Mouse (Mus musculus) embryonic facial prominence, embryonic 12.5 days (tissue): ENCODE measurements around the gene 1700001F09Rik. TPM values are rescaled to one million over a fixed set of nuclear protein-coding genes. Genes with fewer than 3 reads are reported as not detected.
"Not testable (repeated sequence)": the region's sequence is repeated elsewhere in the genome, so short reads cannot be mapped to it uniquely, and the experiment has no call there.

Experiments
- ATAC-seq: fragments of 200-750 bp; cut with Nextera tagmentation; 2 replicates; pipeline ENCODE4 v1.8.0; 2017; ENCODE audit not compliant: insufficient number of reproducible peaks, insufficient read depth, low FRiP score, low TSS enrichment
- H3K27ac ChIP-seq: fragments of 300-500 bp; sonication (generic); 2 replicates; pipeline ENCODE4 v1.5.1; 2016; ENCODE audit warnings: mild to moderate bottlenecking
- H3K27me3 ChIP-seq: fragments of 300-500 bp; sonication (generic); 2 replicates; pipeline ENCODE4 v1.6.1; 2016; ENCODE audit warnings: mild to moderate bottlenecking, moderate library complexity
- H3K36me3 ChIP-seq: fragments of 300-500 bp; sonication (generic); 2 replicates; pipeline ENCODE4 v1.6.1; 2016; ENCODE audit warnings: mild to moderate bottlenecking
- H3K4me1 ChIP-seq: fragments of 300-500 bp; sonication (generic); 2 replicates; pipeline ENCODE4 v1.6.1; 2016
- H3K4me2 ChIP-seq: fragments of 300-500 bp; sonication (generic); replicated peaks from 2 replicates; pipeline ENCODE4 v1.6.1; 2016; ENCODE audit warnings: mild to moderate bottlenecking, moderate library complexity
- H3K4me3 ChIP-seq: fragments of 300-500 bp; sonication (generic); 2 replicates; pipeline ENCODE4 v1.5.1; 2016; ENCODE audit warnings: mild to moderate bottlenecking
- H3K9ac ChIP-seq: fragments of 300-500 bp; sonication (generic); 2 replicates; pipeline ENCODE4 v1.6.1; 2016; ENCODE audit warnings: mild to moderate bottlenecking, moderate library complexity
- H3K9me3 ChIP-seq: fragments of 300-500 bp; sonication (generic); 2 replicates; pipeline ENCODE4 v1.6.1; 2016; ENCODE audit warnings: mild to moderate bottlenecking, moderate library complexity
- WGBS: fragments of 180-500 bp; shearing (Covaris S2); methylation state at CpG from one replicate; pipeline ENCODE4 v1.1.7; 2016; 5-methylcytosine and 5-hydroxymethylcytosine counted together
- polyA plus RNA-seq: library from polyadenylated mRNA; unstranded; fragments of >200 nt; fragmentation: Nextera tagmentation; extraction: Ambion mirVana; gene quantifications from 2 replicates; pipeline ENCODE4 v1.2.1, GENCODE M21; 2016

The 1700001F09Rik gene
- polyA plus RNA-seq: not detected in 2 replicates

GRCm38 (mm10) chr14:43347711-43348110 lies at the start of gene 1700001F09Rik:
Gene 1700001F09Rik, minus strand, starts transcription at chr14:43347811.
- not testable (repeated sequence) for H3K4me2 ChIP-seq, H3K27me3 ChIP-seq, H3K27ac ChIP-seq, ATAC-seq, H3K9me3 ChIP-seq, H3K4me1 ChIP-seq, H3K36me3 ChIP-seq, H3K4me3 ChIP-seq, H3K9ac ChIP-seq

GRCm38 (mm10) chr14:43361713-43362112 lies 14.1 kb upstream of the 1700001F09Rik start:
- H3K4me1 ChIP-seq, H3K27ac ChIP-seq, H3K4me3 ChIP-seq, H3K9me3 ChIP-seq, H3K27me3 ChIP-seq, H3K4me2 ChIP-seq, H3K36me3 ChIP-seq, ATAC-seq, H3K9ac ChIP-seq: not testable (repeated sequence)
- 85% methylated on average over 11 of the region's 11 CpGs for WGBS

GRCm38 (mm10) chr14:43359246-43359645 lies 11.6 kb upstream of the 1700001F09Rik start:
- not testable (repeated sequence) for H3K4me3 ChIP-seq, H3K36me3 ChIP-seq, H3K27me3 ChIP-seq, H3K4me2 ChIP-seq, ATAC-seq, H3K4me1 ChIP-seq, H3K9me3 ChIP-seq, H3K9ac ChIP-seq, H3K27ac ChIP-seq
- 75% methylated on average over 1 of the region's 1 CpGs for WGBS

GRCm38 (mm10) chr14:43357496-43357895 lies 9.9 kb upstream of the 1700001F09Rik start:
- not testable (repeated sequence) for H3K4me2 ChIP-seq, H3K36me3 ChIP-seq, H3K9me3 ChIP-seq, H3K27me3 ChIP-seq, ATAC-seq, H3K9ac ChIP-seq, H3K4me1 ChIP-seq, H3K4me3 ChIP-seq, H3K27ac ChIP-seq

GRCm38 (mm10) chr14:43352944-43353343 lies 5.3 kb upstream of the 1700001F09Rik start:
- H3K4me2 ChIP-seq, H3K9ac ChIP-seq, H3K36me3 ChIP-seq, H3K9me3 ChIP-seq, H3K4me1 ChIP-seq, H3K27ac ChIP-seq, H3K27me3 ChIP-seq, H3K4me3 ChIP-seq, ATAC-seq: not testable (repeated sequence)
- WGBS: 82% methylated on average over 2 of the region's 2 CpGs

GRCm38 (mm10) chr14:43337646-43338045 lies 10.0 kb downstream of the 1700001F09Rik start:
- H3K27me3 ChIP-seq, H3K4me3 ChIP-seq, ATAC-seq, H3K36me3 ChIP-seq, H3K4me1 ChIP-seq, H3K9ac ChIP-seq, H3K9me3 ChIP-seq, H3K27ac ChIP-seq, H3K4me2 ChIP-seq: not testable (repeated sequence)
- WGBS: 54% methylated on average over 1 of the region's 1 CpGs

GRCm38 (mm10) chr14:43331362-43331880 lies 16.2 kb downstream of the 1700001F09Rik start:
- WGBS: 89% methylated on average over 11 of the region's 11 CpGs
- not testable (repeated sequence) for H3K4me3 ChIP-seq

GRCm38 (mm10) chr14:43328603-43329002 lies 19.0 kb downstream of the 1700001F09Rik start:
- not testable (repeated sequence) for H3K9me3 ChIP-seq, H3K36me3 ChIP-seq, H3K27ac ChIP-seq, H3K4me3 ChIP-seq, H3K27me3 ChIP-seq, H3K9ac ChIP-seq, H3K4me1 ChIP-seq, H3K4me2 ChIP-seq, ATAC-seq
- 70% methylated on average over 2 of the region's 2 CpGs for WGBS

More at GRCm38 (mm10) chr14:43331362-43331880, 16.2 kb downstream of the 1700001F09Rik start:
- H3K27ac ChIP-seq, ATAC-seq, H3K9me3 ChIP-seq, H3K27me3 ChIP-seq, H3K9ac ChIP-seq, H3K4me2 ChIP-seq, H3K4me1 ChIP-seq, H3K36me3 ChIP-seq: not testable (repeated sequence)

- H3K9ac ChIP-seq, H3K36me3 ChIP-seq, H3K27ac ChIP-seq, H3K27me3 ChIP-seq, H3K9me3 ChIP-seq, H3K4me2 ChIP-seq, ATAC-seq, H3K4me1 ChIP-seq, H3K4me3 ChIP-seq: not testable (repeated sequence)
Measured at GRCm38 (mm10) chr14:43319516-43319915, 28.1 kb downstream of the 1700001F09Rik start.

- not testable (repeated sequence) for H3K27ac ChIP-seq, H3K4me3 ChIP-seq, ATAC-seq, H3K27me3 ChIP-seq, H3K4me1 ChIP-seq, H3K4me2 ChIP-seq, H3K36me3 ChIP-seq, H3K9me3 ChIP-seq, H3K9ac ChIP-seq
- WGBS: 72% methylated on average over 3 of the region's 3 CpGs
Measured at GRCm38 (mm10) chr14:43293503-43293902, 54.1 kb downstream of the 1700001F09Rik start, which contains the start of gene Gm8127. Gene Gm8127, minus strand, starts transcription at chr14:43293832.

Other genes starting within 250 kb of the 1700001F09Rik start
- gene Gm8104, start 247.2 kb downstream of the 1700001F09Rik start, polyA plus RNA-seq: not detected in 2 replicates
- not detected in 2 replicates for gene Gm7233, start 167.9 kb downstream of the 1700001F09Rik start, polyA plus RNA-seq
- gene Gm8122, start 112.5 kb downstream of the 1700001F09Rik start, polyA plus RNA-seq: not detected in 2 replicates
- gene Gm8126, start 89.2 kb downstream of the 1700001F09Rik start, polyA plus RNA-seq: not detected in 2 replicates
- not detected in 2 replicates for gene Gm9732, start 72.8 kb downstream of the 1700001F09Rik start, polyA plus RNA-seq
- gene Gm8127, start 54.0 kb downstream of the 1700001F09Rik start, polyA plus RNA-seq: not detected in 2 replicates
- not detected in 2 replicates for gene Gm8138, start 68.5 kb upstream of the 1700001F09Rik start, polyA plus RNA-seq
- not detected in 2 replicates for gene Gm5799, start 195.8 kb upstream of the 1700001F09Rik start, polyA plus RNA-seq
- gene Gm17654, start 231.3 kb upstream of the 1700001F09Rik start, polyA plus RNA-seq: not detected in 2 replicates